Mouse (Mus musculus) right cerebral cortex, postnatal 25 days (tissue): ENCODE data around the gene Cntn4.

Experiments used
- DNase-seq: peaks from one replicate; pipeline ENCODE4 v3.0.0; 2022

The Cntn4 gene

DNA sequence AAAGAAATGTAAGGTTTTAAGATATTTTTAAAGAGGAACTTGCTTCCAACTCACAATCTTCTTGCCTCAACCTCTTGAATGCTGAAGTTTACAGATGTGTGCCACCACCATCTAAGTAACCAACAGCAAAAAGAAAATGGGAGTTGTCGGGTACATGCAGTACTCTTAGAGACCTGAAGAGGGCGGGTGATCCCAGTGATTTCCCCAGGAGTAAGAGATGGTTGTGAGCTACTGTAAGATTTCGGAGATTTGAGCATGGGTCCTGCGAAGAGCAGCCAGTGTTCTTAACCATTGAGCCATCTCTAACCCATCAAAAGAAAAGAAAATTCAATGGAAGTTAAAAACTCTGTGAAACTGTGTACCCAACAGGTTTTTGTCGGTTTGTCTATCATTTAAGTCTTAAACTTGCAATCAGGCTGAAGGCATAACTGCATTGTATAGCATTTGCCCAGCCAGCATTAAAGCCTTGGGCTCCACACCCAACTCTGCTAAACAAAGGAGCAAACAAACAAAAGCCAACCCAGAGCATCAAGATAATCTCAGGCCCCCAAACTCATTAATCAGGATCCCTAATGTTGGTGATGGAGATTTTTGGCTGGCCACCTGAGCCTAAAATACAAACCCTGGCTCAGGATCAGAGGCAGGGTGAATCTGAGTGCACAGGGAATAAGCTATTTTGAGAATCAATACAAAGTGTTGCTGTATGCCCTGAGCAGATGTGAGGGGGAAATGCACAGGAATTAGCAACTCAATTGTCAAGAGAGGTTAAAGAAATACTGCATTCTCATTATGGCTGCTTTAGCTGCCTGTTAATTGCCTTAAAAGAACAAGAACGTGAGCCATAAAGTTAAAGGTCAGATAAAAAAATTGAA, 986.6 kb downstream of the Cntn4 start:
- DNase-seq: no peak

DNA sequence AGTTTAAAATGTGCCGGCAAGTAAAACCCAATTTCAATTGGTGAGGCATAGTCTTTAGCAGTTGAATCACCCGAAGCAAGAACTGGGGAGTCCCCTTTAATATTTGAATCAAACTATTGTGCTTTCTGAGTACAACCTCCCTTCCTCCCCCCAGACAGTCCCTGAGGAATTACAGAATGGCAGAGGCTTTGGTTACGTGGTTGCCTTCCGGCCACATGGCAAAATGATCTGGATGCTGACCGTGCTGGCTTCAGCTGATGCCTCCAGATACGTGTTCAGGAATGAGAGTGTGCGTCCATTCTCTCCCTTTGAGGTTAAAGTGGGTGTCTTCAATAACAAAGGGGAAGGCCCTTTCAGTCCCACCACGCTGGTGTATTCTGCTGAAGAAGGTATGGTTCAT, 998.1 kb downstream of the Cntn4 start:
- no peak for DNase-seq

DNA sequence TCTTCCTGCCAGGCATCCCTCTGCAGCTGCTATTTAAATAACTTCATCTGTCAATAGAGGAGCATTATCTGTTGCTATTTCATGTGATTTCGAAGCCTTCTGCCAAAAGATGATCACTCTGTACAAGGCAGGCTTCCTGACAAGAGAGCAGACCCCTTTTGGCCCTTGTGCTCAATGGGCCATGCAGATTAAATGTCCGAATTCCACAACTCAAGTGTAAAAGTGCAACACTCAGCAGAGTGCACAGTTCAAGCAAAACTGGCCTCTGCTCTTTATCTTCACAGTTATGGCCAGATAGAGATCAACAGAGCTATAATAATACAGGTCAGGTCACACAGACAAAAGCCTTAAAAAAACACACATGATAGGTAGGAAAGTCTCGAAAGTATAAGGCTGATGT, 1024.5 kb downstream of the Cntn4 start:
- no peak for DNase-seq

- DNase-seq: no peak
Measured at GRCm38 (mm10) chr6:106705506-106706035, 1028.1 kb downstream of the Cntn4 start.

DNA sequence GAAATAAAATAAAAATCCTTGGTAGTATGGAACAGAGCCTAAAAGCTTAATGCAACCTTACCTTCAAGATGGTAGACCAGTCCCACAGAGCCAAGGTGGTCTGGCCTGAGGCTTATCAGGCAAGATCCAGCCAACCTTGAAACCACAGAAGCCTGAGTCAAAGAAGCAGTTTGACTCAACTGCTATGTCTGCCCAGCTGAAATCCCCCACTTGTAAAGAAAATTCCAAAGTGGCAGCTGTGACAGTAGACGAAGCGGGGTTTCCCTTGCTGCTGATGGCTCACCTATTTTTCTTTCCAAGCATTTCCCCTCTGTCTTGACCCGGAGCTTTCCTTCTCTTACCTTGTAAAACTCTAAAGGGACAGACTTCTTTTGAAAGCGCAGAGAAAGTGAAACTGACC, 1048.2 kb downstream of the Cntn4 start:
- DNase-seq: no peak

GRCm38 (mm10) chr6:106726078-106726477, 1048.6 kb downstream of the Cntn4 start:
- DNase-seq: no peak

- DNase-seq: no peak
Measured at GRCm38 (mm10) chr6:106727703-106728102, 1050.2 kb downstream of the Cntn4 start.

DNA sequence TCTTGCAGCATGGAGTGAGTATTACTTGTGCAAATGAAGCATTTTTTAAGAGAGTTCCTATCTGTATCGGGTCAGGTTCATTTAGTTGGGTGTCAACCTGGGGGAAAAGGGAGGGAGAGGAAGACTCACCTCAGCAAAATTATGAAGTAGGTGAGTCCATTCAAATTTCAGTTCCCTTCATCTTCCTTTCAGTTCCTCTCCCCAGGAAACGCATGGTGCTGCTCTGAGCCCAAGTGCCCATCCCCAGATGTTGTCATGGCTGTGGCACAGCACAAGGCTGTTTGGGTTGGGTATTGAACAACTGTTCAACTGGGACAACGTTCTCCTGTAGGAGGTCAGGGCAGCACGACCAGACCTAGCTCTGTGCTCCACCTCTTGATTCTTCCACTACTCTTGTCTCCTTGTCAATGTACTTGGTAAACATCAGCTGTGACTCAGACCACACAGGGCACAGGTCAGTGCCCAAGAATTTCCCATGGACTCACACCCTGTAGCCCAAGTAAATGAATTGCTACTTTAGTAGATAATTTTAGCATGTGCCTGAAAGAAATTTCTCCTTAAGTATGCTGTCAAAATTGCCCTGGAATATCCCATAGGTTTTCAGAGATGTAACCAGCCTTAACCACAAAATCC, 1052.3 kb downstream of the Cntn4 start:
- DNase-seq: no peak

- no peak for DNase-seq
Measured at GRCm38 (mm10) chr6:106732563-106732962, 1055.1 kb downstream of the Cntn4 start.

- no peak for DNase-seq
Measured at GRCm38 (mm10) chr6:106738229-106738628, 1060.8 kb downstream of the Cntn4 start.

DNA sequence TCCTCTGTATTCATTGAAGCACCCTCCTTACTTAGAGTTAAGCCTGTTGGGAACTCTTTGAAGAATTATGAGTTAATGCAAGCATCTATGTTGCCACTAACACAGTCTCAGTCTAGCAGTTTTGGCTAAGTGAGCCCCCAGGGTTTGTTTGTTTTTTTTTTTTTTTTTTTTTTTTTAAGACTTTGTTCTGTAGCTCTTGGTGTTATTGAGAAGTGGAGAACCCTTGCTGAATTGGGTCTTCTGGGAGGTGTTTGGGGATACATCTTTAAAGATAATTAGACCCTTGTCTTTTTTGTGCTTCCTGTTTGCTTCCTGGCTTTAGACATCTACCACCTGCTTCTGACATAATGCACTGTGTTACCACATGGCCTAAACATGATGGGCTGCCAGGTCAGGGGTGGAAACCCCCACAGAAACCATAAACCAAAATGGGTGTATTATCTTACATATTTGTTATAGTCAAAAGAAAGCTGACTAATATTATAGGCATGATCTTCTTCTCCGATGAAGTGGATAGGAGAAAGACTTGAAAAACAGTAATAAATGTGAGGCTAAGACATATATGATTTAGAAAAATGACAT, 1062.9 kb downstream of the Cntn4 start:
- no peak for DNase-seq

- no peak for DNase-seq
Measured at GRCm38 (mm10) chr6:106743556-106744233, 1066.2 kb downstream of the Cntn4 start.

DNA sequence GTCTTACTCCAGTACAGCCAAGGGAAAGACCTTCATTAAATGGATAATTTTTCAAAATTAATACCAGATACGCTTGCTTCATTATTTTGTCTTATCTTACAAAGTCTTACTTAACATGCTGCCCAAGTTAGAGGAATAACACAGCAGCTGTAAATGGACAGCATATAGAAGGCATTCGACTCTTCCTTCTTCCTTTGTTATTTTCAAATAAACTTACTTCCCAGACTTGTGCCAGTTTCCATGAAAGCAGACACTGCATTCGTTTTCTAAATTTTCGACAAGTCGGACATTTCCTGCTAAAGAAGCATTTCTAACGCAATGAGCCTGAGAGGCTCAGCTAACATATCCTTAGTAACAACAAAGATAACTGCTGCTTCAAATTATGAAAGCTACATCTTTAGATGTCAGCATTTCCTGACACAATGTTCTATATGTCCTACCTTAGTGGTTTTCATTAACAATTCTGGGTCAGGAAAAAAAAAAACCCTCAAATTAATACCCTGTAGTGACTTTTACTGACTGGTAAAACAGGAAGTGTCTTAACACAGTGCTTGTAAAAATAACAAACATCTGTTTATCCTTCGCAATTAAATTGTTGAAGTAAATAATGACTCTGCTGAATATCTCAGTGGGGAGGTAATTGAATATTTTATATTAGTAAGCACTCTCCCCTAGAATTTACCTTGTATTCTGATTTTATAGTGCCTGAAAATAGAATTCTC, 1068.4 kb downstream of the Cntn4 start:
- DNase-seq: no peak

- DNase-seq: no peak
Measured at GRCm38 (mm10) chr6:106747251-106747650, 1069.8 kb downstream of the Cntn4 start.

- DNase-seq: no peak
Measured at GRCm38 (mm10) chr6:106747804-106748203, 1070.3 kb downstream of the Cntn4 start.
